Mouse (Mus musculus): ENCODE measurements around the gene Ccser2.

- no peak for TF ChIP-seq POLR2A (IDR thresholded peaks at IDR 0.05; ENCODE audit: low read depth, low read length)
- TF ChIP-seq CTCF (IDR thresholded peaks at IDR 0.05; ENCODE audit: extremely low read depth, insufficient read length, insufficient replicate concordance, low read depth, low read length) = no peak
These were observed 98.3 kb downstream of the Ccser2 start for GRCm38 (mm10) chr14:36870257-36870656.
